Mouse (Mus musculus): ENCODE data around the gene Arid5b.

GRCm38 (mm10) chr10:68173634-68174033 lies 104.9 kb downstream of the Arid5b start:
- TF ChIP-seq POLR2A (IDR thresholded peaks at IDR 0.05; ENCODE audit: borderline replicate concordance, control insufficient read depth, low read depth, low read length) (no peak), CTCF (IDR thresholded peaks at IDR 0.05; ENCODE audit: control insufficient read depth, insufficient read depth, low read length) (no peak)
